Mouse (Mus musculus) MEL (cell line): ENCODE measurements around the gene Eif4e1b.

Experiments
- BHLHE40 ChIP-seq: IDR thresholded peaks from 2 replicates; pipeline ENCODE4 v1.6.1; 2012; ENCODE audit warnings: low read depth, mild to moderate bottlenecking, inconsistent platforms, low read length, improper control_type of control experiment, borderline replicate concordance
- CTCF ChIP-seq, 3 experiments: IDR thresholded peaks in 2 of 3; conservative IDR thresholded peaks in 1 of 3; 2 replicates each; pipeline ENCODE4 v1.5.1; 2011 to 2012; ENCODE audit warnings: low read length in 3 of 3, low read depth in 2 of 3, mild to moderate bottlenecking in 2 of 3, improper control_type of control experiment in 1 of 3, inconsistent platforms in 1 of 3, mixed read lengths in 1 of 3, moderate library complexity in 1 of 3; ENCODE audit not compliant: control insufficient read depth in 1 of 3, insufficient read depth in 1 of 3, poor library complexity in 1 of 3, severe bottlenecking in 1 of 3
- TCF12 ChIP-seq: IDR thresholded peaks from 2 replicates; pipeline ENCODE4 v1.6.1; 2014; ENCODE audit warnings: low read depth, mild to moderate bottlenecking, inconsistent platforms, low read length, improper control_type of control experiment, moderate library complexity
- ZNF384 ChIP-seq: IDR thresholded peaks from 2 replicates; pipeline ENCODE4 v1.6.1; 2012; ENCODE audit warnings: low read depth, mild to moderate bottlenecking, inconsistent platforms, low read length, improper control_type of control experiment

DNA sequence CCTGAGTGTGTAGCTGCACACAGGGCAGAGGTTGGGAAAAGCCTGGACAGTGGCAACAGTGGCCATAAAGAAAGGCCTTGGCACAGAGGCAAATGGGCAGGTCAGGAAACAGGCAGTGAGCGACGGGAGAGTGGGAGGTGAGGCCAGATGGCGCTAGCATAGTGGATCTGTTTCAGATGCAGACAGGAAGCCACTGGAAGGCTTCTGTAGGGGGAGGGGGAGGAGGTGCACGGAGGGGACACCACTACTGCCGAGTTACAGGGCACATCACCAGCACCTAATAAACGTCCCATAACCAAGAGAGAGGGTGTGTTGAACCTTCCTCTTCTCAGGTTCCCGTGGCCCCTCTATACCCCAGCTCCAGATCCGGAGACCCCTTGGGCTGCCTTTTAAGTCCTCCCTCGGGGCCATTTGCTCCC is 53.7 kb downstream of the Eif4e1b start:
- TF ChIP-seq CTCF (IDR thresholded peaks at IDR 0.05 in 2 of 3, conservative IDR thresholded peaks at IDR 0.05 in 1 of 3; ENCODE audit: control insufficient read depth in 1 of 3, insufficient read depth in 1 of 3, low read depth in 2 of 3, low read length in 3 of 3, poor library complexity in 1 of 3, severe bottlenecking in 1 of 3) = no peak
- TF ChIP-seq ZNF384 = no peak
- no peak for TF ChIP-seq TCF12
- TF ChIP-seq BHLHE40 = no peak
